Mouse (Mus musculus): ENCODE measurements at regions not wholly inside any gene's neighbourhood (a gene's known extent, or its start where the extent isn't known, plus 50 kb on each side); places are given as distances from the start of the nearest gene placed in this dataset.
A peak's percentile ranks its signal among the peaks of the same experiment; 100 is the strongest.

- H3K4me3 ChIP-seq (ENCODE audit: insufficient read depth, low read length), result no peak overlapping the region
- H3K27ac ChIP-seq (ENCODE audit: insufficient read depth, low read length), result no peak overlapping the region
- TF ChIP-seq CTCF (IDR thresholded peaks at IDR 0.05; ENCODE audit: extremely low read depth, insufficient read depth, low read length) (peak; percentile 51), POLR2A (IDR thresholded peaks at IDR 0.05; ENCODE audit: extremely low read depth, insufficient read depth, low read length) (no peak)
- no peaks in the 10 kb centered on the region for H3K4me1 ChIP-seq (ENCODE audit: control insufficient read depth, insufficient read depth, low read length)
Observed at GRCm38 (mm10) chr4:56222023-56222776, 517.7 kb upstream of the Gm26657 start.

GRCm38 (mm10) chr4:56220531-56220930 is 519.3 kb upstream of the Gm26657 start:
- no peak for TF ChIP-seq POLR2A (IDR thresholded peaks at IDR 0.05; ENCODE audit: extremely low read depth, insufficient read depth, low read length)
- no peak for TF ChIP-seq CTCF (IDR thresholded peaks at IDR 0.05; ENCODE audit: extremely low read depth, insufficient read depth, low read length)
- Histone ChIP-seq H3K4me1 (ENCODE audit: control insufficient read depth, insufficient read depth, low read length) (no peaks in the 10 kb centered on the region), H3K4me3 (ENCODE audit: insufficient read depth, low read length) (no peak overlapping the region), H3K27ac (ENCODE audit: insufficient read depth, low read length) (no peak overlapping the region)

- Histone ChIP-seq H3K27ac (ENCODE audit: insufficient read depth, low read length) (no peak overlapping the region), H3K4me3 (ENCODE audit: insufficient read depth, low read length) (no peak overlapping the region), H3K4me1 (ENCODE audit: control insufficient read depth, insufficient read depth, low read length) (no peaks in the 10 kb centered on the region)
- TF ChIP-seq CTCF (IDR thresholded peaks at IDR 0.05; ENCODE audit: extremely low read depth, insufficient read depth, low read length) (no peak), POLR2A (IDR thresholded peaks at IDR 0.05; ENCODE audit: extremely low read depth, insufficient read depth, low read length) (no peak)
Observed at GRCm38 (mm10) chr4:56209499-56209898, 530.4 kb upstream of the Gm26657 start.

GRCm38 (mm10) chr4:56207726-56208125 is 532.1 kb upstream of the Gm26657 start:
- TF ChIP-seq CTCF (IDR thresholded peaks at IDR 0.05; ENCODE audit: extremely low read depth, insufficient read depth, low read length), result no peak
- Histone ChIP-seq H3K27ac (ENCODE audit: insufficient read depth, low read length) (no peak overlapping the region), H3K4me1 (ENCODE audit: control insufficient read depth, insufficient read depth, low read length) (no peaks in the 10 kb centered on the region), H3K4me3 (ENCODE audit: insufficient read depth, low read length) (no peak overlapping the region)

- no peak overlapping the region for H3K27ac ChIP-seq (ENCODE audit: insufficient read depth, low read length)
- H3K4me3 ChIP-seq (ENCODE audit: insufficient read depth, low read length), result no peak overlapping the region
- TF ChIP-seq POLR2A (IDR thresholded peaks at IDR 0.05; ENCODE audit: extremely low read depth, insufficient read depth, low read length), result no peak
- no peak for TF ChIP-seq CTCF (IDR thresholded peaks at IDR 0.05; ENCODE audit: extremely low read depth, insufficient read depth, low read length)
Observed at GRCm38 (mm10) chr4:56205069-56205468, 534.8 kb upstream of the Gm26657 start.

GRCm38 (mm10) chr4:56193365-56193764 is 546.5 kb upstream of the Gm26657 start:
- Histone ChIP-seq H3K4me1 (ENCODE audit: control insufficient read depth, insufficient read depth, low read length) (no peaks in the 10 kb centered on the region), H3K27ac (ENCODE audit: insufficient read depth, low read length) (no peak overlapping the region), H3K4me3 (ENCODE audit: insufficient read depth, low read length) (no peak overlapping the region)
- TF ChIP-seq CTCF (IDR thresholded peaks at IDR 0.05; ENCODE audit: extremely low read depth, insufficient read depth, low read length) (no peak), POLR2A (IDR thresholded peaks at IDR 0.05; ENCODE audit: extremely low read depth, insufficient read depth, low read length) (no peak)

More at GRCm38 (mm10) chr4:56205069-56205468, 534.8 kb upstream of the Gm26657 start:
- H3K4me1 ChIP-seq (ENCODE audit: control insufficient read depth, insufficient read depth, low read length), result no peaks in the 10 kb centered on the region

- no peak for TF ChIP-seq POLR2A (IDR thresholded peaks at IDR 0.05; ENCODE audit: extremely low read depth, insufficient read depth, low read length)
- no peak for TF ChIP-seq CTCF (IDR thresholded peaks at IDR 0.05; ENCODE audit: extremely low read depth, insufficient read depth, low read length)
- no peaks in the 10 kb centered on the region for H3K4me1 ChIP-seq (ENCODE audit: control insufficient read depth, insufficient read depth, low read length)
- H3K27ac ChIP-seq (ENCODE audit: insufficient read depth, low read length), result no peak overlapping the region
- H3K4me3 ChIP-seq (ENCODE audit: insufficient read depth, low read length), result no peak overlapping the region
Observed at GRCm38 (mm10) chr4:56192516-56192915, 547.4 kb upstream of the Gm26657 start.

GRCm38 (mm10) chr4:56179566-56179965 is 560.3 kb upstream of the Gm26657 start:
- Histone ChIP-seq H3K4me1 (ENCODE audit: control insufficient read depth, insufficient read depth, low read length) (no peaks in the 10 kb centered on the region), H3K27ac (ENCODE audit: insufficient read depth, low read length) (no peak overlapping the region), H3K4me3 (ENCODE audit: insufficient read depth, low read length) (no peak overlapping the region)
- TF ChIP-seq POLR2A (IDR thresholded peaks at IDR 0.05; ENCODE audit: extremely low read depth, insufficient read depth, low read length) (no peak), CTCF (IDR thresholded peaks at IDR 0.05; ENCODE audit: extremely low read depth, insufficient read depth, low read length) (no peak)

GRCm38 (mm10) chr4:56178844-56179481 is 560.9 kb upstream of the Gm26657 start:
- Histone ChIP-seq H3K4me3 (ENCODE audit: insufficient read depth, low read length) (no peak overlapping the region), H3K4me1 (ENCODE audit: control insufficient read depth, insufficient read depth, low read length) (no peaks in the 10 kb centered on the region), H3K27ac (ENCODE audit: insufficient read depth, low read length) (no peak overlapping the region)
- TF ChIP-seq POLR2A (IDR thresholded peaks at IDR 0.05; ENCODE audit: extremely low read depth, insufficient read depth, low read length) (no peak), CTCF (IDR thresholded peaks at IDR 0.05; ENCODE audit: extremely low read depth, insufficient read depth, low read length) (no peak)

GRCm38 (mm10) chr4:56161257-56161594 is 578.6 kb upstream of the Gm26657 start:
- Histone ChIP-seq H3K27ac (ENCODE audit: insufficient read depth, low read length) (no peak overlapping the region), H3K4me3 (ENCODE audit: insufficient read depth, low read length) (no peak overlapping the region), H3K4me1 (ENCODE audit: control insufficient read depth, insufficient read depth, low read length) (no peaks in the 10 kb centered on the region)
- no peak for TF ChIP-seq POLR2A (IDR thresholded peaks at IDR 0.05; ENCODE audit: extremely low read depth, insufficient read depth, low read length)
- TF ChIP-seq CTCF (IDR thresholded peaks at IDR 0.05; ENCODE audit: extremely low read depth, insufficient read depth, low read length), result no peak
